Mouse (Mus musculus): Measurements from ENCODE around the gene Olfr308.
"Not testable (repeated sequence)": the region's sequence is repeated elsewhere in the genome, so short reads cannot be mapped to it uniquely, and the experiment has no call there.

Olfr308 gene

DNA sequence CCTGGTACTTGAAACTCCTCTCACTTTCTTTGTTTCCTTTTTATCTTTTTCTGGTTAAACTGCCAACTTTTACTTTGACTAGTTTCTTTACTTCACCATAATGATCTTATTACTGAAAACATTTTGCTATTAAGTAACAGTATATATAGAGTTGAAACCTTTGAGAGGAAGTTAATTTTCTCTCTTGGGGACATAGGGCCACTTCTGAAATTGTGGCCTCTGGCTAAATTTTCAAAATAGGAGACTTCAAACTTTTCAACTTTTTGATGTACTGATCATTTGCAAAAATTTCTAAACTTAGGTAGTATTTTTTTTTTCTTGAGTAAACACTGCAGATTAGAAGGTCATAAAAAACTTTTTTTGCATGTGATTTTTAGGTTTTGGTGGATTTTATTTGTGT lies at the start of gene Olfr308:
Olfr308 (minus strand) TSS at position 101 of the 400 bp plus-strand sequence.
- DNase-seq, result no peak

- no peak for DNase-seq
These were observed 41.4 kb upstream of the Olfr308 start, which contains the start of gene Olfr305 for GRCm38 (mm10) chr7:86366828-86367227. Gene Olfr305 (minus strand): TSS chr7:86366928.

DNA sequence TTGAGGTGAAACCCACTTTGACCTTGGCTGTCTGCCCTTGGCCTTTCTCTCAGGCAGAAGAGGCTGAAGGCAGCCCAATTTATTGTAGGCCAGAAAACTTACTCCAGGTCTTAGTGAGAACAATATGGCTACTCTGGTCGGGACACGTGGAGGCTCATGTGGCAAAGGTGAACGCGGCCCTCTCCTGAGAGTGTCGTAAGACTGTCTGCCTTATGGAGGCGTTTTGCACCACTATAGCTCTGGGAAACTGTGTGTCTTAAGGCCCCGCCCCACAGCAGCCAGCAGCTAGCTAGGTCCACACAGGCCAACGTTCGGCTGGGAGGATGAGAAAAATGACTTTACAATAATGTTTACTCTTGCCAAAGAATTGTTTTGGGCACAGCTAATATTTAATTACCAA lies 20.9 kb upstream of the Olfr308 start:
- not testable (repeated sequence) for DNase-seq

DNA sequence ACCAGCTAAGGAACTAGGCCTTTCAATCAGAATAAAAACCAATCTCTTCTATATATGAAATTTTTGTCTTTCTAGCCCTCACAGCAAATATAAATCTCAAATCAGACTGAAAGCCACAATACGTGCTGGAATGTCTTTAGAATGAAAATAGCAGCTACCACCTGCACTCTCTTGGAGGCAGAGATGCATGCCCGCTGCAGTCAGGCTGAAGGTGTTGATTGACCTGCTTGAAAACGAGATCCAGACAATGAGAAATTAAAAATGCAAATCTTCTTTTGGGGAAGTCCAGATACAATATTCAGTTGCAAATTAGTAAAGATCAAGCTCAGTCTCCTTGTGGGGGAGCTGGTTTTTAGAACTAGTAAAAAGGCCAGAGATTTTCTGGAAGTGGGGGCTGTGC lies 18.8 kb upstream of the Olfr308 start:
- no peak for DNase-seq

DNA sequence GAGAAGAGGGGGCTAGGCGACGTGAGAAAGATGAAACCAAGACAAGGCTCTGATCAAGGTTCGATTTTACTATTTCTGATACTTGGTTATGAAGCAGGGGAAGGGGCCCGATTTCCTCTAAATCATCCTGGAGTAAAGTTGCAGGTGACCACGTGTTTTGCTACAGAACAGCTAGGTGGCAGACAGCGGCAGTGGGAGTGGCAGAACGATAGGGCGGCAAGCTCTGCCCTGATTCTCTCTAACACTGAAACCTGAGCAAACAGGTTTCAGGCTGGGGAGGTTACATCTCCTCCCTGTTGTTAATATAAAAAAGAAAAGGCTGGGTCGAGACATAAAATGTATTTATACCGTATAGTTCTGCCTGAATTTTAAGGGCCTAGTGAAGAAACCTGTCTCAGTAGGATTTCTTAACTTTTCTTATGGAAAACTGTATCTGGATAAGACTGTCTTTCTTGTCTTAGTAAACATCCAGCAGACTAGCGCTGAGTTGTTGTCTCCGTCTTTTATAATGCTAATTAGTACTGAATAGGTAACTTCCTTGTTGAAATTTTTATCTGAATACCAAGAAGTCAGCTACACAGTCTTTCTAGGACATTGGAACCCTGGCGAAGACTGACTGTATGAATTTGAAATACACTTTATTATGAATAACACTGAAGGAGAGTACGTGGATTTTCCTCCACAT lies 17.6 kb upstream of the Olfr308 start:
- DNase-seq, result no peak

DNA sequence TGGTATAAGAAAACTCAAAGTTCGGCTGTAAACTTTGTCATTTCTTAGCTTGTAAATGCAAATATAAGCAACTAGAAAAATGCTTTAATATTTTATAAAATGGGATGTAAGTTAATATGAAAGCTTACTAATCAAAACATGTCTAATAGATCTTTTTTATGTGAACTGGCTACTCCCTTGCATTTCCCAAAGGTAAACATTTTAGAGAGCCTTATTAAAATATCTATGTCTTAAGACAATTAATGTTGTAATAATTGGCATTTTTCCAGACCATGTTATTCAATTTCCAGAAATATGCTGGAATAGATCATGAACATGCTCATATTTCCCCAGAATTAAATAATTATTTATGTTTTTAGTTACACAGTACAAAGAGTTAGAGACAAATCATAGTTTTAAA lies 12.1 kb upstream of the Olfr308 start, which contains the start of gene Olfr307:
Olfr307 (minus strand) TSS at position 101 of the 400 bp plus-strand sequence.
- DNase-seq, result no peak

GRCm38 (mm10) chr7:86321323-86321722 lies 4.1 kb downstream of the Olfr308 start:
- no peak for DNase-seq

DNA sequence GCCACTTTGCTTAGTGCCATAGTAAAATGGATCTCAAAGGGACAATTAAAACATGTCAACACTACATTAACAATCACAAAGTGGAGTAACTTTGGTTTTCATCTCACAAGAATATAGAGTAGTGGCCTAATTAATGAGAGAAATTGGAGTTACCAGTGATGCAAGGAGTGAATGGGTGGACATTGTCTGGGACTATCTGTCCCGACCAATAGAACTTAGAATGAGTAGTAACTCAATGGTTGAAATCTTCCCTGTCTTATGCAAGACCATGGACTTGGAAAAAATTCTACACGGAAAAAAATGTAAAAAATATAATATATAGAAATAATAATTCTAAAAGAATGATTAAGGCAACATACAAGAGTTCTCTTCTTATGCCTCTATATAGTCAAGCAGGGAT lies 11.8 kb downstream of the Olfr308 start, which contains the start of gene Olfr309:
Olfr309 (minus strand) TSS at position 101 of the 400 bp plus-strand sequence.
- no peak for DNase-seq

DNA sequence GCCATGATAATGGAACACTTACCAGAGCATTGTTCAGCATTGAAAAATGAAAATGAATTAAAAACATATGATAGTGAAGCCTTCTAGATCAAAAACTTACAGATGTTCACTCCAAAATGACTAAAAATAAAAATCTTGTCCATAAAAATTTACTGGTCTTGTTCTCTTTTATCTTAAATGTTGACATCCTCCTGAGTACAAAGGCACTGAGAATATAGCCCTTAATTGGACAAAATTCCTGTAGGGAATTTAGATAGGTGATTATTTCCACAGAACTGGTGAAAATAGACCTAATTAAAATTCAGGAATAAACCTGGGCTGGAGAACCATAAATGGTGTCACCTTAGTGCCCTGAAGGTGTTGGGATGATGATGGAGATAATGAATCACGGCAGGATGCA lies 48.4 kb downstream of the Olfr308 start, which contains the start of gene Olfr310:
Olfr310 (minus strand) TSS at position 101 of the 400 bp plus-strand sequence.
- DNase-seq, result no peak
